Mouse (Mus musculus): ENCODE data around the gene Smarcad1. TPM values are rescaled to one million over a fixed set of nuclear protein-coding genes. Genes with fewer than 3 reads are reported as not detected.

Gene Smarcad1
- 40.8 TPM for polyA plus RNA-seq (2017; shearing (Covaris generic))

GRCm38 (mm10) chr6:65042491-65043171 lies at the start of gene Smarcad1:
TSS of gene Smarcad1 (plus strand) at chr6:65042583.

GRCm38 (mm10) chr6:65144621-65145205 lies 102.3 kb downstream of the Smarcad1 start, which contains the start of gene Hpgds:
TSS of gene Hpgds (minus strand) at chr6:65144908.

Other genes starting within 250 kb of the Smarcad1 start
- 4.6 TPM for gene Hpgds, start 102.3 kb downstream of the Smarcad1 start, polyA plus RNA-seq (2017; shearing (Covaris generic))